Mouse (Mus musculus): ENCODE data around the gene 1700123L14Rik. TPM values are rescaled to one million over a fixed set of nuclear protein-coding genes. Genes with fewer than 3 reads are reported as not detected.

Gene 1700123L14Rik
- polyA plus RNA-seq (2017; shearing (Covaris generic)) = not detected

GRCm38 (mm10) chr6:96165818-96166379 lies at the start of gene 1700123L14Rik:
TSS of gene 1700123L14Rik (minus strand) at chr6:96166243.

Other genes starting within 250 kb of the 1700123L14Rik start
- not detected for gene Fam19a1, start 53.1 kb downstream of the 1700123L14Rik start, polyA plus RNA-seq (2017; shearing (Covaris generic))